Mouse (Mus musculus) neural tube, embryonic 13.5 days (tissue): ENCODE data around the gene Fam3c. TPM values are rescaled to one million over a fixed set of nuclear protein-coding genes. Genes with fewer than 3 reads are reported as not detected.

Experiments used
- polyA plus RNA-seq: library from polyadenylated mRNA; unstranded; fragments of >200 nt; fragmentation: Nextera tagmentation; extraction: Ambion mirVana; gene quantifications from 2 replicates; pipeline ENCODE4 v1.2.1, GENCODE M21; 2015

Gene Fam3c
- polyA plus RNA-seq, 1 experiment from 2014 or later = 44.1 TPM

Other genes starting within 250 kb of the Fam3c start
- gene Wnt16, start 68.0 kb downstream of the Fam3c start, polyA plus RNA-seq = 0.43 and 0.66 TPM in 2 replicates